Mouse (Mus musculus) E14TG2a.4 (cell line): ENCODE measurements around the gene Ttc9.

Experiments used
- CTCF ChIP-seq: conservative IDR thresholded peaks from 2 replicates; pipeline ENCODE4 v1.5.1; 2014; ENCODE audit warnings: low read length
- NANOG ChIP-seq: IDR thresholded peaks from 2 replicates; pipeline ENCODE4 v1.6.1; 2014; ENCODE audit warnings: borderline replicate concordance, low read length, mixed read lengths
- POU5F1 ChIP-seq: IDR thresholded peaks from 2 replicates; pipeline ENCODE4 v1.6.1; 2014; ENCODE audit warnings: low read length, borderline replicate concordance

GRCm38 (mm10) chr12:81633246-81633645 is 2.2 kb downstream of the Ttc9 start:
- TF ChIP-seq CTCF (no peak), NANOG (no peak), POU5F1 (no peak)
